Mouse (Mus musculus) lung, adult 2 months (tissue): ENCODE measurements around the gene Afdn.

Source experiments
- CTCF ChIP-seq: fragments of 200-500 bp; IDR thresholded peaks from 2 replicates; pipeline ENCODE4 v1.5.1; 2011; ENCODE audit warnings: mild to moderate bottlenecking, low read length, control low read depth; ENCODE audit not compliant: insufficient read depth
- POLR2A ChIP-seq: fragments of 200-500 bp; IDR thresholded peaks from 2 replicates; pipeline ENCODE4 v1.6.1; 2011; ENCODE audit warnings: low read depth, mild to moderate bottlenecking, control low read depth, low read length, borderline replicate concordance; ENCODE audit errors: extremely low read depth

- no peak for TF ChIP-seq CTCF
- TF ChIP-seq POLR2A = no peak
These were observed 25.3 kb upstream of the Afdn start for GRCm38 (mm10) chr17:13735057-13735456.
